Mouse (Mus musculus) cerebellum, adult 2 months (tissue): ENCODE measurements at regions not wholly inside any gene's neighbourhood (a gene's known extent, or its start where the extent isn't known, plus 50 kb on each side); places are given as distances from the start of the nearest gene placed in this dataset.

Experiments
- CTCF ChIP-seq: fragments of 200-500 bp; IDR thresholded peaks from 2 replicates; pipeline ENCODE4 v1.5.1; 2011; ENCODE audit warnings: low read depth, mild to moderate bottlenecking, control low read depth, low read length, moderate library complexity, borderline replicate concordance; ENCODE audit not compliant: insufficient read depth
- POLR2A ChIP-seq: fragments of 200-500 bp; IDR thresholded peaks from 2 replicates; pipeline ENCODE4 v1.6.1; 2011; ENCODE audit warnings: low read length, control low read depth, borderline replicate concordance; ENCODE audit not compliant: insufficient read depth

GRCm38 (mm10) chr11:39495253-39495652 lies 1199.8 kb downstream of the Mat2b start:
- TF ChIP-seq POLR2A (no peak), CTCF (no peak)
